Mouse (Mus musculus): ENCODE results near the gene Tenm4.
A peak's percentile ranks its signal among the peaks of the same experiment; 100 is the strongest.

Tenm4 gene

GRCm38 (mm10) chr7:96883297-96883696, 712.3 kb downstream of the Tenm4 start:
- no peak for DNase-seq

GRCm38 (mm10) chr7:96887088-96887654, 716.1 kb downstream of the Tenm4 start:
- no peak for DNase-seq

- no peak for DNase-seq
Measured at GRCm38 (mm10) chr7:96889061-96890034, 718.3 kb downstream of the Tenm4 start.

- no peak for DNase-seq
Measured at GRCm38 (mm10) chr7:96890035-96890621, 719.1 kb downstream of the Tenm4 start.

GRCm38 (mm10) chr7:96890987-96891386, 719.9 kb downstream of the Tenm4 start:
- no peak for DNase-seq

GRCm38 (mm10) chr7:96899036-96899569, 728.1 kb downstream of the Tenm4 start:
- DNase-seq = no peak

- no peak for DNase-seq
Measured at GRCm38 (mm10) chr7:96902183-96902582, 731.1 kb downstream of the Tenm4 start.

- DNase-seq = no peak
Measured at GRCm38 (mm10) chr7:96903088-96903985, 732.3 kb downstream of the Tenm4 start.

- DNase-seq = no peak
Measured at GRCm38 (mm10) chr7:96904442-96904841, 733.4 kb downstream of the Tenm4 start.

GRCm38 (mm10) chr7:96904936-96905335, 733.9 kb downstream of the Tenm4 start:
- no peak for DNase-seq

- no peak for DNase-seq
Measured at GRCm38 (mm10) chr7:96905422-96905821, 734.4 kb downstream of the Tenm4 start.

GRCm38 (mm10) chr7:96906216-96906615, 735.2 kb downstream of the Tenm4 start:
- DNase-seq = no peak

GRCm38 (mm10) chr7:96907971-96908680, 737.1 kb downstream of the Tenm4 start:
- no peak for DNase-seq

- DNase-seq = no peak
Measured at GRCm38 (mm10) chr7:96909856-96910255, 738.8 kb downstream of the Tenm4 start.

- DNase-seq = no peak
Measured at GRCm38 (mm10) chr7:96910310-96910960, 739.4 kb downstream of the Tenm4 start.

- peak; percentile 90 for DNase-seq
Measured at GRCm38 (mm10) chr7:96914031-96914430, 743.0 kb downstream of the Tenm4 start.

GRCm38 (mm10) chr7:96915452-96916105, 744.5 kb downstream of the Tenm4 start:
- DNase-seq = peak; percentile 34

- no peak for DNase-seq
Measured at GRCm38 (mm10) chr7:96920447-96921095, 749.5 kb downstream of the Tenm4 start.

GRCm38 (mm10) chr7:96922927-96923326, 751.9 kb downstream of the Tenm4 start:
- no peak for DNase-seq

Measured in right cerebral cortex, postnatal 4 days (tissue).